Mouse (Mus musculus): ENCODE data around the gene Prkd3.
A peak's percentile ranks its signal among the peaks of the same experiment; 100 is the strongest.

The Prkd3 gene

DNA sequence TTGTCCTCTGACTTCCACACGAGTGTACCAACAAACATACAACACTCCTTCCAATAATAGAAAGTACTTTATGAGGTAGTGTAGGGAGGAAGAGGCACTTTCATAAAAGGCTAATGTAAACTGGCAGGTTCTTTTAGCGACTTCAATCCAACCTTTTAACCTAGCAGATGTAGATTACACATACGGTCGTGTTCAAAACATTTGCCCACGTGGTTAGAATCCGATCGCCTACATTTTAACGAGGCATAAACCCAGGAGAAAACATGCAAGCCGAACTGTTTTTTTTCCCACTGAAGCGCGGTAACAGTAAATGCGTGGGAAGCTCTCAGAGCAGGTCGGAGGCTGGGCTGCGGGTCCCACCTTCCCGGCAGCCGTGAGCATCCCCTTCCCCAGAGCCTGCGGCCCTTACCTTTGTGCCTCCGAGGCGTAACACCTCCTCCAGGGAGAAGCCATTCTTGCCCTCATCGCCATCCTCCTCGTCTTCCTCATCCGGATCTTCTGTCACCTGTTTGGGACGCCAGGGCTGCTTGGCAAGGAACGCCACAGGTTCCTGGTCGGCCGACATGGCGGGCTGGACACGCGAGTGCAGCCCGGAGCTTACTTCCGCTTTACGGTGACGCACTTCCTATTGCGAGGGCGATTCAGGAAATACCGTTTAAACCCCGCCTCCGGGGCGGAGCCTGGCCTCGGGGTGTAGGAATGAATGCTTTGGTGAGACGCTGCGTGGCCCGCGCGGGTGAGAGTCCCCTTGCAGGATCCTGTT lies 84.0 kb downstream of the Prkd3 start, which contains the start of the genes Cebpz and Ndufaf7:
Gene Cebpz, minus strand, starts transcription at position 601 of the 763 bp plus-strand sequence.
Gene Ndufaf7, plus strand, starts transcription at position 671 of the 763 bp plus-strand sequence.
- peak; percentile 98 for DNase-seq (ENCODE audit: low spot score)

- no peak for DNase-seq (ENCODE audit: low spot score)
Observed at GRCm38 (mm10) chr17:78935857-78936256, 84.8 kb downstream of the Prkd3 start.

- DNase-seq (ENCODE audit: low spot score), result no peak
Observed at GRCm38 (mm10) chr17:78917696-78918095, 102.9 kb downstream of the Prkd3 start.

GRCm38 (mm10) chr17:78916899-78917298 lies 103.7 kb downstream of the Prkd3 start:
- DNase-seq (ENCODE audit: low spot score), result no peak

- DNase-seq (ENCODE audit: low spot score), result peak; percentile 82
Observed at GRCm38 (mm10) chr17:78916369-78916813, 104.2 kb downstream of the Prkd3 start, which contains the start of gene Cebpzos. Gene Cebpzos, plus strand, starts transcription at chr17:78916500.

DNA sequence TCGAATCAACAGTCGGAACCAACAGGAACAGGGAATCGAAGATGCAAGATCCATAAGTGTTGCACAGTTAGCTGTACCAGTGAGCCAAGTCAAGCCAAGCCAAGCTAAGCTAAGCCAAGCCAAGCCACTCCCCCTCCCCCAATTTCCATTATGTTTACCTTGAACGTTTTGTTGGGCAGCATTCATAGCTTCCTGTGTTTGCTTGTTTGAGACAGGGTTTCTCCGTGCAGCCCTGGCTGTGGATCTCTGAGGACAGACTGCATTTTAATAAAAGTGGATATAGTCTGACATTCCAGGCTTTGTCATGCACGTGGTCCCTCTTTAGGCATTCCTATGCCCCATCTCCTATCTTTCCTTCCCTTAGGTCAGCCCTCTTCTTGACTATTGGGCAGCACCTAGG lies 104.8 kb downstream of the Prkd3 start:
- no peak for DNase-seq (ENCODE audit: low spot score)

- no peak for DNase-seq (ENCODE audit: low spot score)
Observed at GRCm38 (mm10) chr17:78913921-78914320, 106.7 kb downstream of the Prkd3 start.

DNA sequence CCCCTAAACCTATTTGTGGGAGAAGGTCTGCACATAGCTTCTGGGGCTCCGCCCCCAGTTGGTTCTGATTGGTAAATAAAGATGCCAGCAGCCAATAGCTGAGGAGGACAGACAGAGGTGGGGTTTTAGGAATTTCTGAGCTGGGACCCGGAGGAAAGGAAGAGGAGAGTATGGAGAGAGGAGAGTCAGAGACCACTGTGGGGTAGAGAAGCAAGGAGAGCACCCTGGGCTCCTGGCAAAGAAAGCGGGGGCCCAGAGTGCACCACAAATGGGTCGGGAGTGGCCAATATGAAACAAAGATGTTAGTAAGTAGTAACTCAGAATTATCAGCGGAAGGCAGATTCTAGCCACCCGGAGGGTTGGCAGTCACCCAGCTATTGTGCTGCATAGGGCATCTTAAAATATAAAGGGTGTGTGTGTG lies 107.7 kb downstream of the Prkd3 start:
- no peak for DNase-seq (ENCODE audit: low spot score)

GRCm38 (mm10) chr17:78909374-78909773 lies 111.2 kb downstream of the Prkd3 start:
- no peak for DNase-seq (ENCODE audit: low spot score)

DNA sequence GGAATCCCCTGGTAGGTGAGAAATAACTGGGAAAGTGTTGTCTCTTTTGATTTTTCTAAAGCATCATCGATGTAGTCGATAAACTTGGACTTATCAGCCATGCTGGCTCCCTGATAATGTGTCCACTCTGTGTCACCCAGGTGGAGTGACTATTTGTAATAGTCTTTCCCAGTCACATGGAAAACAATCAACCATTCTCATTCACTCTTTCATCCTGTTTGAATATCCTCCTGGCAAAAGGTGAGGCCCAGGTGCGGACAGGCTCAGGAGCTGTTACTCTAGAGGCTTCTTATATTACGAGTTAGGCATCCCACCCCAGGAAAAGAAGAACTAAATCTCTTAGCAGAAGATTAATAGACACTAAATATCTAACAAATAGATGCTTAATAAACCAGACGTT lies 113.7 kb downstream of the Prkd3 start, which contains the start of gene Sult6b1:
Gene Sult6b1, minus strand, starts transcription at position 101 of the 400 bp plus-strand sequence.
- DNase-seq (ENCODE audit: low spot score), result no peak

DNA sequence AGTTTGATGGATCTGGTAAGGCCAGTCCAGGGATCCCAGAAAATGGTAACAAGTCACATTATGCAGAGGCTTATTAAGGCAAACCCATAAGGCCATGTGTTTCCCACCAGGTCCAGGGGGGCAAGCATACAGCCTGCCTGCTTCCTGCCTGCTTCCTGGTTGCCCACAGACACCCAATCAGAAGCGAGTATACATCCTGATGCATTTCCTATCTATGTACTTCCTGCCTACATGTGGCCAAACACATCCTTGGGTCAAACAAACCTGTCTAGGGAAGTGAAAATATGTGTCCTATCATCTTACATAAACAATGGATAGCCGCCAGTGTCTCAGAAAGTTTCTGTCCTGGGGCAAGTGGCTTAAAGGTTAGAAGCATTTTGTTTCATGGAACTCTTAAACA lies 117.5 kb downstream of the Prkd3 start:
- DNase-seq (ENCODE audit: low spot score), result no peak

All from spleen, adult 12 weeks (tissue).